In genomic region chr8:77236701-77237100, GRCm38 (mm10) we compare ENCODE assay signal across 16 mouse cellular contexts.
A peak's percentile ranks its signal among the peaks of the same experiment; 100 is the strongest.
DNase-seq lines count a peak whose midpoint lies in the region; ATAC-seq and TF ChIP-seq lines count a peak whose summit lies in the region.
"Had no signal": no experiment of that assay in that cellular context is flagged by ENCODE, and none has a peak within 500 bp of the region (broad histone marks: within the 10 kb centered on the region; RNA-seq: fewer than 3 reads in every experiment).

No protein-coding gene starts in this region.

- H3K27ac ChIP-seq in layer of hippocampus, adult 2 months = peak overlapping the region; percentile 79
- H3K27ac ChIP-seq in cortical plate, adult 2 months (ENCODE audit: insufficient read depth, low read length) = peak overlapping the region; percentile 83; the same call in 1 of the 2 replicates
- H3K27ac ChIP-seq: heart, embryonic 15.5 days; hindbrain, postnatal 0 days; left cerebral cortex, adult 2 months; liver, embryonic 12.5 days; midbrain, embryonic 12.5 days; neural tube, embryonic 13.5 days had no signal

- DNase-seq in frontal cortex, postnatal 25 days (ENCODE audit: low spot score in 2 of 2) = no peak
- DNase-seq in layer of hippocampus, adult 2 months (ENCODE audit: low spot score in 2 of 2) = peak; percentile 33 to 38
- DNase-seq in layer of hippocampus, postnatal 36 days = no peak
- peak; percentile 21 for DNase-seq in lung, postnatal 10 days
- DNase-seq in frontal cortex, postnatal 14 days (ENCODE audit: low spot score in 2 of 2) = no peak
- DNase-seq: right cerebral cortex, adult 18-20 months; thymus, postnatal 25 days had no signal

- H3K4me3 ChIP-seq in layer of hippocampus, adult 2 months = no peak overlapping the region
- H3K4me3 ChIP-seq in cortical plate, adult 2 months (ENCODE audit: insufficient read depth, low read length) = no peak overlapping the region
- H3K4me3 ChIP-seq: heart, embryonic 15.5 days; left cerebral cortex, adult 2 months; liver, embryonic 12.5 days; midbrain, embryonic 12.5 days; neural tube, embryonic 13.5 days had no signal

- TF ChIP-seq CTCF in layer of hippocampus, adult 2 months (conservative IDR thresholded peaks at IDR 0.05) = no peak
- TF ChIP-seq CTCF in cortical plate, adult 2 months (IDR thresholded peaks at IDR 0.05; ENCODE audit: extremely low read depth, insufficient read depth, low read length) = no peak

- ATAC-seq in frontal cortex, adult (ENCODE audit: low TSS enrichment) = peak; percentile 32; the same call in 1 of the 2 replicates
- no peak for ATAC-seq in erythroblast, adult 5-6 weeks (replicated peaks; ENCODE audit: low FRiP score, poor library complexity, severe bottlenecking)
- ATAC-seq: hindbrain, postnatal 0 days; liver, embryonic 12.5 days had no signal

- TF ChIP-seq POLR2A in cortical plate, adult 2 months (IDR thresholded peaks at IDR 0.05; ENCODE audit: extremely low read depth, insufficient read depth, low read length) = no peak

- H3K4me1 ChIP-seq in cortical plate, adult 2 months (ENCODE audit: control insufficient read depth, insufficient read depth, low read length) = peaks cover 3% of the 10 kb centered on the region
- H3K4me1 ChIP-seq: liver, embryonic 12.5 days; midbrain, embryonic 12.5 days; neural tube, embryonic 13.5 days had no signal

Comparison
In these comparisons a context has a peak if more than half of its experiments do, and no peak if none do; other contexts are left out.
1. DNase-seq: peak in layer of hippocampus, adult 2 months (2 of 2) and lung, postnatal 10 days (single experiment); none in frontal cortex, postnatal 25 days (0 of 2), layer of hippocampus, postnatal 36 days (0 of 2) and frontal cortex, postnatal 14 days (0 of 2).